Mouse (Mus musculus): ENCODE measurements around the gene Il16.

DNA sequence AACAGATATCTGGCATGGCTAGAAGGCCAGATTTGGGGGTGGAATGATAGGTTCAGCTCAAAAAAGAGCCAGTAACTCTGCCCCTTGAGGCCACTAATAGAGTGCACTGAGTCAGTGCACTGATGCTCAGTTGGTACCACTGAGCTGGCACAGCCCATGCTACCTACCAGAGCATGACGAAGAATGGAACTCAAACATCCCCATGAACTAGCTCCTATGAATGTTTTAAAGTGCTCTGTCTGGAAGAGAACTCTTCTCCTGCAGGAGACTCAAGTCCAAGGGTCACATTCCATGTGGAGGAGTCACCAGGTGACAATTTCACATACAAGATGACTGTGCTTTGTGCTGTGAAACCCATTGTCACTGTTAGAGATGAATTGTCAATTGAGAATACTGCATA is 126.8 kb downstream of the Il16 start:
- TF ChIP-seq POLR2A (IDR thresholded peaks at IDR 0.05; ENCODE audit: borderline replicate concordance, extremely low read depth, low read depth, low read length) (no peak), CTCF (IDR thresholded peaks at IDR 0.05; ENCODE audit: insufficient read depth, low read length) (no peak)

All from lung, adult 2 months (tissue).